Mouse (Mus musculus) thymus, postnatal 36 days (tissue): ENCODE data around the gene Akt1.

ENCODE experiments used
- DNase-seq, 2 experiments: peaks; one replicate each; pipeline ENCODE4 v3.0.0; 2022; ENCODE audit warnings: mixed read lengths in 2 of 2

Akt1 gene

GRCm38 (mm10) chr12:112660576-112661326 is 13.9 kb downstream of the Akt1 start:
- no peak for DNase-seq

- peak; percentile 59 to 60 for DNase-seq
Observed at GRCm38 (mm10) chr12:112659109-112659508, 15.6 kb downstream of the Akt1 start.

GRCm38 (mm10) chr12:112658619-112659018 is 16.1 kb downstream of the Akt1 start:
- DNase-seq = no peak

GRCm38 (mm10) chr12:112654076-112654475 is 20.6 kb downstream of the Akt1 start:
- no peak for DNase-seq

- peak; percentile 72 to 77 for DNase-seq
Observed at GRCm38 (mm10) chr12:112653157-112653824, 21.4 kb downstream of the Akt1 start.

GRCm38 (mm10) chr12:112651778-112652439 is 22.8 kb downstream of the Akt1 start:
- DNase-seq = no peak

GRCm38 (mm10) chr12:112648081-112648480 is 26.6 kb downstream of the Akt1 start:
- no peak for DNase-seq

- no peak for DNase-seq
Observed at GRCm38 (mm10) chr12:112646139-112646538, 28.5 kb downstream of the Akt1 start.

- peak in 1 of 2 experiments; percentile 61 for DNase-seq
Observed at GRCm38 (mm10) chr12:112644855-112645506, 29.7 kb downstream of the Akt1 start.

- peak; percentile 96 to 99 for DNase-seq
Observed at GRCm38 (mm10) chr12:112644180-112644854, 30.4 kb downstream of the Akt1 start, which contains the start of gene Siva1. Gene Siva1, plus strand, starts transcription at chr12:112644679.

GRCm38 (mm10) chr12:112643126-112643525 is 31.6 kb downstream of the Akt1 start:
- DNase-seq = no peak

- DNase-seq = peak; percentile 24 to 56
Observed at GRCm38 (mm10) chr12:112639526-112639925, 35.2 kb downstream of the Akt1 start.

GRCm38 (mm10) chr12:112633686-112634085 is 41.0 kb downstream of the Akt1 start:
- DNase-seq = peak in 1 of 2 experiments; percentile 21

- no peak for DNase-seq
Observed at GRCm38 (mm10) chr12:112632907-112633306, 41.8 kb downstream of the Akt1 start.

- no peak for DNase-seq
Observed at GRCm38 (mm10) chr12:112632084-112632777, 42.5 kb downstream of the Akt1 start.

GRCm38 (mm10) chr12:112631472-112631871 is 43.2 kb downstream of the Akt1 start:
- no peak for DNase-seq

GRCm38 (mm10) chr12:112630796-112631195 is 43.9 kb downstream of the Akt1 start:
- no peak for DNase-seq

GRCm38 (mm10) chr12:112630029-112630428 is 44.7 kb downstream of the Akt1 start:
- no peak for DNase-seq

- peak; percentile 73 to 79 for DNase-seq
Observed at GRCm38 (mm10) chr12:112628928-112629721, 45.6 kb downstream of the Akt1 start.

GRCm38 (mm10) chr12:112628197-112628596 is 46.5 kb downstream of the Akt1 start:
- no peak for DNase-seq
